Mouse (Mus musculus) right cerebral cortex, postnatal 25 days (tissue): ENCODE measurements at regions not wholly inside any gene's neighbourhood (a gene's known extent, or its start where the extent isn't known, plus 50 kb on each side); places are given as distances from the start of the nearest gene placed in this dataset.
"Not testable (repeated sequence)": the region's sequence is repeated elsewhere in the genome, so short reads cannot be mapped to it uniquely, and the experiment has no call there.

ENCODE experiments used
- DNase-seq: peaks from one replicate; pipeline ENCODE4 v3.0.0; 2022

- DNase-seq, result no peak
Measured at GRCm38 (mm10) chr16:30193294-30194261, 73.7 kb downstream of the Cpn2 start.

DNA sequence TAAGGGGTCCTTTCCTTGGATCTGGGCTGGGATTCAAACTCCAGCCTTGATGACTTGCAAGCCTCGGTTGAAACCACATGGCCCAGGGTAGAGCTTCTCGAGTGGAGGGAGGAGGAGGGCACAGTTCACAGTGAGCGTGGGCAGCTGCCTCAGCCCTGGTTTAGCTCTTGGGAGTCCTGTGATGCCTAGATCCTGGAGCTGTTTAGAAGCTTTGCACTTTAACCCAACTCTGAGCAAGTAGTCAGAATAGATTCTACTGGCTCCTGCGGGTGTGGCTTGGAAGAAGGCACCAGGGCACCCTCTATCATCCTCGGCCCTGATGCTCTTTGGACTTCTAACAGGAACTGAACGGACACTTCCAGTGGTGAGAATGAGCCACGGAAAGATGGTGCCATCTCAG is 72.5 kb downstream of the Cpn2 start:
- DNase-seq, result no peak

- DNase-seq, result not testable (repeated sequence)
Measured at GRCm38 (mm10) chr16:30195859-30196258, 71.4 kb downstream of the Cpn2 start.

- no peak for DNase-seq
Measured at GRCm38 (mm10) chr16:30197351-30197750, 69.9 kb downstream of the Cpn2 start.

GRCm38 (mm10) chr16:30199836-30200235 is 67.5 kb downstream of the Cpn2 start:
- no peak for DNase-seq

DNA sequence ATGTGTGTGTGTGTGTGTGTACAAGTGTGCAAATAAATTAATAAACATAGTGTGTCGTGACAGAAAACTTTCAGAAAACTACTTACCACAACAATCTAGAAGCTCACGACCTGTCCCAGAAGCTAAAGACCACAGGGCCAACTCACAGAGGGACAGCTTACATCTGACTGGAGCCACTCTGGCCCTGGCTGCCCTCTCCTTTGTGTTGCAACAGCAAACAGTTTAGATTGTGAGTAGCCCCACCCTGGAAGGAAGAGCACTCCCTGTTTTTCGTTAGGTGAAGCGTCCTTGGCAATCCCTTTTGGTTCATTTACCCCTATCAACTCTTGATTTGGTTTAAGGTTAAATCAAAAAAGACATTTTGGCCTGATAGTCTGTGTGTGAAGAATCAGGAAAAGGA is 63.2 kb downstream of the Cpn2 start:
- DNase-seq, result no peak

DNA sequence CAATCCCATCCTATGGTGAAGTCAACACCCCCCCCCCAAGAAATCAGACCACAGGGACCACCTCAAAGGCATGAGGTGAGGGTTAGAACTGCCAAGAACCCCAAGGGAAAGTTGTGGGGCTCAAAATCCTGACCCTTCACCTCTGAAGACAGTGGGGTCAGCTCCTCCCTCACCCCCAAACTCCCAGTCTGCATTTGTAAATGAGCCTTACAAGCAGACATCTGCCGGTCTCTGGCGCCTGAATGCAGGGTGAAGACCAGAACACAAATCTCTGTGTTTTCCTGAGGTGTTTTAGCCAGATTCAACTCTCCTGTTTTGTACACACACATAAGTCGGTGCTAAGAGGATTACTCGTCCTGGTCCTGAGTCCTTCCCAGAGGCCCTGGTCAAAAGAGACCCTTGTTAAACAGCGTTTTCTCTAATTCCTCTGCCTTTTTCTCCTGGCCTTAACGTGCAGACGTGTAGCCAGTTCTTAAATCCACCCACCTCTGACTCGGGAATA is 61.9 kb downstream of the Cpn2 start:
- DNase-seq, result no peak

DNA sequence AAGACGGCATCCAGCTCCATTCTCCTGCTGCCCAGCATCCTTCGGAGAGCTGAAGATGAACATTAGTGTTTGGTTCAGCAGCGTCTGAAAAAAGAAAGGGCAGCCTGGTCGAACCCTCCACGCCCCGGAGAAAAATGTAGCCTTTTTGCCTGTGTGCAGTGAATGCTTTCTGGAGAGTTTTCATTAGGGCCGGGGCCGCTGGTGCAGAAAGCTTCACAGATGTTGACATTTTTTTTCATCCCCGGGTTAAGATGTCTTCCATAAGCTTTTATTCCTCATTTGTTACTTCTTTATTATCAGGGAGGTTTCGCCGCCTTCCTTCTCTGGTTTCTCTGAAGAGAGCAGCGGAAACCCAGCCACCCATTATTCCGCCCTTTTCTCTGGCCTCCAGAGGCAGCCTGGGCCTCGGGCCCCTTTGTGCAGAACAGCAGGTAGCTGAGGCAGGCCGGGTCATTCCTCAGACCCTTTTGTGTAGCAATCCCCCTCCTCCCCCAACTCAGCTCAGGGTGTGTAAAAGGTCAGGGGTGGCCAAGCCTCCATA is 61.4 kb downstream of the Cpn2 start:
- DNase-seq, result no peak
